Mouse (Mus musculus) embryonic facial prominence, embryonic 14.5 days (tissue): Measurements from ENCODE around the gene Wnt3a. TPM values are rescaled to one million over a fixed set of nuclear protein-coding genes. Genes with fewer than 3 reads are reported as not detected.

Experiments used
- ATAC-seq: fragments of 200-750 bp; cut with Nextera tagmentation; 2 replicates; pipeline ENCODE4 v1.8.0; 2017; ENCODE audit warnings: low read depth, moderate number of reproducible peaks, moderate TSS enrichment
- DNase-seq: peaks from one replicate; pipeline ENCODE4 v3.0.0-alpha.2; 2015; ENCODE audit warnings: low spot score
- H3K27ac ChIP-seq: fragments of 300-500 bp; sonication (generic); replicated peaks from 2 replicates; pipeline ENCODE4 v1.5.1; 2014; ENCODE audit warnings: low read depth, mild to moderate bottlenecking, low read length, moderate library complexity
- H3K27me3 ChIP-seq: fragments of 300-500 bp; sonication (generic); replicated peaks from 2 replicates; pipeline ENCODE4 v1.6.1; 2014; ENCODE audit warnings: low read length; ENCODE audit not compliant: control insufficient read depth, insufficient read depth
- H3K36me3 ChIP-seq: fragments of 300-500 bp; sonication (generic); 2 replicates; pipeline ENCODE4 v1.6.1; 2014; ENCODE audit warnings: low read length, mixed read lengths; ENCODE audit not compliant: control insufficient read depth, insufficient read depth
- H3K4me1 ChIP-seq: fragments of 300-500 bp; sonication (generic); 2 replicates; pipeline ENCODE4 v1.6.1; 2014; ENCODE audit warnings: antibody characterized with exemption, low read length; ENCODE audit not compliant: control insufficient read depth, insufficient read depth
- H3K4me2 ChIP-seq: fragments of 300-500 bp; sonication (generic); 2 replicates; pipeline ENCODE4 v1.6.1; 2014; ENCODE audit warnings: low read depth, mild to moderate bottlenecking, low read length, moderate library complexity, mixed read lengths
- H3K4me3 ChIP-seq: fragments of 300-500 bp; sonication (generic); 2 replicates; pipeline ENCODE4 v1.5.1; 2014; ENCODE audit warnings: low read depth, mild to moderate bottlenecking, low read length
- H3K9ac ChIP-seq: fragments of 300-500 bp; sonication (generic); 2 replicates; pipeline ENCODE4 v1.6.1; 2014; ENCODE audit warnings: low read depth, mild to moderate bottlenecking, low read length, moderate library complexity, mixed read lengths
- H3K9me3 ChIP-seq: fragments of 300-500 bp; sonication (generic); 2 replicates; pipeline ENCODE4 v1.6.1; 2016; ENCODE audit warnings: low read length; ENCODE audit not compliant: control insufficient read depth
- WGBS: fragments of 180-500 bp; shearing (Covaris S2); extraction: QIAGEN DNeasy Blood & Tissue Kit; methylation state at CpG from one replicate; pipeline ENCODE4 v1.1.7; 2014; 5-methylcytosine and 5-hydroxymethylcytosine counted together
- microRNA-seq: library from miRNA; unstranded; fragments of <30 nt; microRNA quantifications from one replicate; pipeline ENCODE4, GENCODE M21; 2016; ENCODE audit warnings: borderline number of aligned reads
- polyA plus RNA-seq: library from polyadenylated mRNA; unstranded; fragments of >200 nt; fragmentation: Nextera tagmentation; extraction: Ambion mirVana; gene quantifications from 2 replicates; pipeline ENCODE4 v1.2.1, GENCODE M21; 2014

Wnt3a gene
- polyA plus RNA-seq, 1 experiment from 2014 or later = 0.78 TPM

- Histone ChIP-seq H3K4me3 (peak overlapping the region; percentile 86), H3K36me3 (peaks cover 25% of the 10 kb centered on the region), H3K4me1 (peaks cover 7% of the 10 kb centered on the region; the same call in 1 of the 2 replicates), H3K4me2 (peak overlapping the region; percentile 95), H3K27me3 (no peaks in the 10 kb centered on the region), H3K9ac (peak overlapping the region; percentile 81), H3K9me3 (no peaks in the 10 kb centered on the region), H3K27ac (peak overlapping the region; percentile 68)
- ATAC-seq (no peak), DNase-seq (no peak)
- 33% methylated on average over 16 of the region's 16 CpGs for WGBS
These were observed 89.1 kb downstream of the Wnt3a start for GRCm38 (mm10) chr11:59201216-59202002.

Small RNA genes lying within 50 kb of the gene (microRNA-seq; reads per million reads assigned to microRNA genes)
- gene Gm24756 = not detected

Other genes starting within 250 kb of the Wnt3a start
- 7.9 and 9.2 TPM in 2 replicates for gene Obscn, start 154.3 kb downstream of the Wnt3a start, polyA plus RNA-seq
- 2.5 and 3.1 TPM in 2 replicates for gene Iba57, start 127.0 kb downstream of the Wnt3a start, polyA plus RNA-seq
- 0.29 and 0.60 TPM in 2 replicates for gene Gjc2, start 107.5 kb downstream of the Wnt3a start, polyA plus RNA-seq
- gene Guk1, start 98.5 kb downstream of the Wnt3a start, polyA plus RNA-seq = 114 and 126 TPM in 2 replicates
- gene Mrpl55, start 88.3 kb downstream of the Wnt3a start, polyA plus RNA-seq = 81.9 and 89.3 TPM in 2 replicates
- 23.9 and 27.0 TPM in 2 replicates for gene 2310033P09Rik, start 82.4 kb downstream of the Wnt3a start, polyA plus RNA-seq
- gene Arf1, start 62.5 kb downstream of the Wnt3a start, polyA plus RNA-seq = 665 and 687 TPM in 2 replicates
- gene Wnt9a, start 16.2 kb upstream of the Wnt3a start, polyA plus RNA-seq = 4.8 and 5.8 TPM in 2 replicates
- not detected in 2 replicates for gene Prss38, start 84.9 kb upstream of the Wnt3a start, polyA plus RNA-seq
- gene Jmjd4, start 159.3 kb upstream of the Wnt3a start, polyA plus RNA-seq = 9.7 and 11.1 TPM in 2 replicates
- 124 and 142 TPM in 2 replicates for gene Snap47, start 160.4 kb upstream of the Wnt3a start, polyA plus RNA-seq
- 8.8 and 11.0 TPM in 2 replicates for gene Zfp867, start 181.7 kb upstream of the Wnt3a start, polyA plus RNA-seq
- gene Zkscan17, start 236.0 kb upstream of the Wnt3a start, polyA plus RNA-seq = 17.1 and 19.7 TPM in 2 replicates